ENCODE assay signal across 8 mouse cellular contexts in genomic region chrX:74249615-74250014, GRCm38 (mm10). TPM values are rescaled to one million over a fixed set of nuclear protein-coding genes. Genes with fewer than 3 reads are reported as not detected.
A peak's percentile ranks its signal among the peaks of the same experiment; 100 is the strongest.
DNase-seq lines count a peak whose midpoint lies in the region; ATAC-seq and TF ChIP-seq lines count a peak whose summit lies in the region.

TSS of gene Flna (minus strand) at chrX:74249820.

- ATAC-seq in forebrain, embryonic 13.5 days: no peak
- no peak for ATAC-seq in heart, postnatal 0 days (ENCODE audit: insufficient read depth, low read depth)
- ATAC-seq in liver, embryonic 16.5 days (ENCODE audit: low read depth): no peak
- ATAC-seq in neural tube, embryonic 11.5 days (ENCODE audit: insufficient read depth, low FRiP score, low TSS enrichment): no peak

- H3K4me3 ChIP-seq in CH12.LX (replicated peaks in 1 of 3; ENCODE audit: low read depth in 2 of 3, low read length in 2 of 3, poor library complexity in 1 of 3): peak within 1 kb of the TSS; percentile 21 to 69 (median 32)
- peak within 1 kb of the TSS; percentile 65 for H3K4me3 ChIP-seq in brown adipose tissue, adult 24 weeks (ENCODE audit: insufficient read depth, low read depth, low read length)
- peak within 1 kb of the TSS; percentile 43 for H3K4me3 ChIP-seq in forebrain, embryonic 13.5 days
- H3K4me3 ChIP-seq in heart, postnatal 0 days (ENCODE audit: low read depth, low read length): peak within 1 kb of the TSS; percentile 50
- peak within 1 kb of the TSS; percentile 51 for H3K4me3 ChIP-seq in liver, embryonic 16.5 days (ENCODE audit: low read depth, low read length)
- peak within 1 kb of the TSS; percentile 32 for H3K4me3 ChIP-seq in neural tube, embryonic 11.5 days (ENCODE audit: low read depth, low read length)

- H3K27ac ChIP-seq in CH12.LX (ENCODE audit: insufficient read depth, low read depth): 0 out of 2 replicates have a peak within 1 kb of the TSS, but pooled peaks have one; percentile 34
- H3K27ac ChIP-seq in brown adipose tissue, adult 24 weeks (replicated peaks; ENCODE audit: low read depth, low read length): peak within 1 kb of the TSS; percentile 77
- no peak within 1 kb of the TSS for H3K27ac ChIP-seq in forebrain, embryonic 13.5 days
- H3K27ac ChIP-seq in heart, postnatal 0 days (ENCODE audit: low read depth): peak within 1 kb of the TSS; percentile 79
- no peak within 1 kb of the TSS for H3K27ac ChIP-seq in liver, embryonic 16.5 days (ENCODE audit: low read length)
- no peak within 1 kb of the TSS for H3K27ac ChIP-seq in neural tube, embryonic 11.5 days (ENCODE audit: low read depth, low read length)

- H3K4me2 ChIP-seq in CH12.LX (ENCODE audit: insufficient read depth, low read depth, poor library complexity, severe bottlenecking): peak within 1 kb of the TSS; percentile 90
- H3K4me2 ChIP-seq in forebrain, embryonic 13.5 days: peak within 1 kb of the TSS; percentile 64
- peak within 1 kb of the TSS; percentile 71 for H3K4me2 ChIP-seq in heart, postnatal 0 days (ENCODE audit: low read depth, low read length)
- peak within 1 kb of the TSS; percentile 64 for H3K4me2 ChIP-seq in liver, embryonic 16.5 days (ENCODE audit: low read depth, low read length)
- peak within 1 kb of the TSS; percentile 48 for H3K4me2 ChIP-seq in neural tube, embryonic 11.5 days (ENCODE audit: low read depth)

- TF ChIP-seq RAD21 in CH12.LX (IDR thresholded peaks at IDR 0.05; ENCODE audit: low read depth, low read length): no peak; the same call in none of the 2 replicates

- H3K27me3 ChIP-seq in CH12.LX (replicated peaks): no peaks in the 10 kb centered on the region
- no peaks in the 10 kb centered on the region for H3K27me3 ChIP-seq in forebrain, embryonic 13.5 days
- no peaks in the 10 kb centered on the region for H3K27me3 ChIP-seq in heart, postnatal 0 days (ENCODE audit: control insufficient read depth, insufficient read depth, low read length)
- no peaks in the 10 kb centered on the region; the same call in 1 of the 2 replicates for H3K27me3 ChIP-seq in liver, embryonic 16.5 days (ENCODE audit: control insufficient read depth, insufficient read depth, low read depth, low read length)
- H3K27me3 ChIP-seq in neural tube, embryonic 11.5 days (ENCODE audit: control insufficient read depth, insufficient read depth, low read length): no peaks in the 10 kb centered on the region

- peak within 1 kb of the TSS; percentile 58; the same call in 1 of the 2 replicates for H3K9ac ChIP-seq in CH12.LX (ENCODE audit: insufficient read depth, low read depth)
- peak within 1 kb of the TSS; percentile 68 for H3K9ac ChIP-seq in forebrain, embryonic 13.5 days
- H3K9ac ChIP-seq in heart, postnatal 0 days (replicated peaks; ENCODE audit: low read depth, low read length): peak within 1 kb of the TSS; percentile 58
- peak within 1 kb of the TSS; percentile 45 for H3K9ac ChIP-seq in liver, embryonic 16.5 days (ENCODE audit: low read depth, low read length)
- peak within 1 kb of the TSS; percentile 57 for H3K9ac ChIP-seq in neural tube, embryonic 11.5 days (ENCODE audit: low read length)

- peaks cover 2 to 13% of the 10 kb centered on the region in 2 experiments; a peak in 3 of 4 replicates for H3K4me1 ChIP-seq in CH12.LX (ENCODE audit: control insufficient read depth in 1 of 2, insufficient read depth in 2 of 2)
- H3K4me1 ChIP-seq in brown adipose tissue, adult 24 weeks (ENCODE audit: control insufficient read depth, insufficient read depth, insufficient read length, low read length): no peaks in the 10 kb centered on the region
- H3K4me1 ChIP-seq in forebrain, embryonic 13.5 days: peaks cover 7% of the 10 kb centered on the region; the same call in 1 of the 2 replicates
- H3K4me1 ChIP-seq in heart, postnatal 0 days (ENCODE audit: control insufficient read depth, insufficient read depth): no peaks in the 10 kb centered on the region
- H3K4me1 ChIP-seq in liver, embryonic 16.5 days (ENCODE audit: control insufficient read depth, low read depth, low read length): peaks cover 9% of the 10 kb centered on the region; the same call in 1 of the 2 replicates
- H3K4me1 ChIP-seq in neural tube, embryonic 11.5 days (ENCODE audit: control insufficient read depth, insufficient read depth, low read length): no peaks in the 10 kb centered on the region

- 17% methylated on average over 38 of the region's 38 CpGs for WGBS in forebrain, embryonic 13.5 days
- 24% methylated on average over 38 of the region's 38 CpGs for WGBS in heart, postnatal 0 days
- 25% methylated on average over 38 of the region's 38 CpGs for WGBS in liver, embryonic 16.5 days (ENCODE audit: insufficient replicate concordance)
- WGBS in neural tube, embryonic 11.5 days: 4% methylated on average over 31 of the region's 38 CpGs

- H3K79me2 ChIP-seq in CH12.LX (replicated peaks; ENCODE audit: control insufficient read depth, extremely low read depth, insufficient read depth, poor library complexity, severe bottlenecking): peaks cover 9% of the 10 kb centered on the region; the same call in 1 of the 2 replicates

- TF ChIP-seq POLR2A in CH12.LX (IDR thresholded peaks at IDR 0.05; ENCODE audit: low read depth, low read length): peak; percentile 49; the same call in 1 of the 2 replicates

- dilution Hi-C loops in CH12.LX (cut with MboI; ENCODE audit: extremely low pct_ligation_motif_present, extremely low pct_unique_long_range_greater_than_20kb, low sequenced_read_pairs): no loop called here

- no peak for DNase-seq in CH12.LX (ENCODE audit: extremely low read depth)
- DNase-seq in heart, postnatal 0 days (ENCODE audit: low spot score): peak; percentile 55
- peak; percentile 73 to 83 for DNase-seq in kidney, postnatal 25 days
- DNase-seq in neural tube, embryonic 11.5 days (ENCODE audit: low spot score): peak; percentile 67
- DNase-seq in testis, postnatal 10 days (ENCODE audit: low spot score): peak; percentile 75

- no peak for TF ChIP-seq EP300 in CH12.LX (IDR thresholded peaks at IDR 0.05; ENCODE audit: low read length)
- no peak for TF ChIP-seq EP300 in heart, postnatal 0 days (IDR thresholded peaks at IDR 0.05; ENCODE audit: low read depth)

- H3K36me3 ChIP-seq in CH12.LX (replicated peaks in 1 of 2; ENCODE audit: control insufficient read depth in 1 of 2, insufficient read depth in 1 of 2, low read length in 1 of 2): no peaks in the 10 kb centered on the region
- no peaks in the 10 kb centered on the region for H3K36me3 ChIP-seq in forebrain, embryonic 13.5 days (ENCODE audit: poor library complexity, severe bottlenecking)
- no peaks in the 10 kb centered on the region for H3K36me3 ChIP-seq in heart, postnatal 0 days (replicated peaks; ENCODE audit: control insufficient read depth, insufficient read depth, low read length)
- no peaks in the 10 kb centered on the region for H3K36me3 ChIP-seq in liver, embryonic 16.5 days (ENCODE audit: control insufficient read depth, insufficient read depth)
- no peaks in the 10 kb centered on the region for H3K36me3 ChIP-seq in neural tube, embryonic 11.5 days (ENCODE audit: control insufficient read depth, insufficient read depth, low read length)

- in situ Hi-C loops in CH12.LX (cut with MboI; ENCODE audit: low pct_ligation_motif_present, low pct_unique_long_range_greater_than_20kb, low sequenced_read_pairs): loop anchor here (5.0 to 10.0 kb wide), 2 partner anchors 125 to 163 kb away; partner anchors contain the start of gene Opn1mw

- peak in 1 of 2 experiments; percentile 49; a peak in 2 of 4 replicates for TF ChIP-seq CTCF in CH12.LX (conservative IDR thresholded peaks at IDR 0.05 in 1 of 2, IDR thresholded peaks at IDR 0.05 in 1 of 2; ENCODE audit: low read depth in 2 of 2, low read length in 2 of 2)
- TF ChIP-seq CTCF in heart, postnatal 0 days (IDR thresholded peaks at IDR 0.05; ENCODE audit: low read depth): peak; percentile 40

- H3K9me3 ChIP-seq in CH12.LX (replicated peaks; ENCODE audit: low read length): no peaks in the 10 kb centered on the region
- no peaks in the 10 kb centered on the region for H3K9me3 ChIP-seq in forebrain, embryonic 13.5 days (replicated peaks)
- no peaks in the 10 kb centered on the region for H3K9me3 ChIP-seq in heart, postnatal 0 days (replicated peaks; ENCODE audit: control insufficient read depth, low read length)
- no peaks in the 10 kb centered on the region for H3K9me3 ChIP-seq in liver, embryonic 16.5 days (replicated peaks; ENCODE audit: control insufficient read depth, low read length)
- no peaks in the 10 kb centered on the region for H3K9me3 ChIP-seq in neural tube, embryonic 11.5 days (ENCODE audit: control insufficient read depth, low read length)

TF ChIP-seq in CH12.LX, 34 proteins besides CTCF, POLR2A, EP300 and RAD21 (continues in another document):
- TF ChIP-seq JUN (IDR thresholded peaks at IDR 0.05; ENCODE audit: insufficient read depth, low read depth, low read length): no peak
- no peak for TF ChIP-seq RCOR1 (conservative IDR thresholded peaks at IDR 0.05; ENCODE audit: low read depth, low read length)
- no peak for TF ChIP-seq ZNF384 (IDR thresholded peaks at IDR 0.05; ENCODE audit: low read depth, low read length)
- TF ChIP-seq JUND (conservative IDR thresholded peaks at IDR 0.05; ENCODE audit: low read depth, low read length): no peak
- peak; percentile 38 for TF ChIP-seq SMC3 (IDR thresholded peaks at IDR 0.05; ENCODE audit: low read depth, low read length)
- TF ChIP-seq ETS1 (conservative IDR thresholded peaks at IDR 0.05; ENCODE audit: low read depth, low read length): no peak
- no peak for TF ChIP-seq BHLHE40 (IDR thresholded peaks at IDR 0.05; ENCODE audit: low read depth, low read length)
- TF ChIP-seq NRF1 (IDR thresholded peaks at IDR 0.05; ENCODE audit: low read depth, low read length): peak; percentile 28; the same call in 1 of the 2 replicates
- TF ChIP-seq GABPA (IDR thresholded peaks at IDR 0.05; ENCODE audit: insufficient replicate concordance, low read depth, low read length): no peak
- TF ChIP-seq MAFK (IDR thresholded peaks at IDR 0.05; ENCODE audit: insufficient replicate concordance, low read length): no peak
- TF ChIP-seq KAT2A (IDR thresholded peaks at IDR 0.05; ENCODE audit: insufficient replicate concordance, low read length): no peak
- TF ChIP-seq SIN3A (IDR thresholded peaks at IDR 0.05; ENCODE audit: low read length): 0 out of 2 replicates have a peak, but pooled peaks have one; percentile 37

RNA-seq across cellular contexts. Expression of gene Flna, which starts in this region (rescaled TPM):
- total RNA-seq in CH12.LX (2012; rRNA removed): 78.7 and 82.4 TPM in 2 replicates
- total RNA-seq in CH12.LX (2014; rRNA removed): 56.8 and 70.2 TPM in 2 replicates
- 82.6 and 91.6 TPM in 2 replicates for polyA plus RNA-seq in CH12.LX (2012; ENCODE audit: insufficient read length, low read depth)
- 24.7 and 28.9 TPM in 2 replicates for polyA plus RNA-seq in brown adipose tissue, adult 24 weeks (2012; ENCODE audit: insufficient read depth, insufficient read length, missing spikeins)
- 102 and 128 TPM in 2 replicates for polyA plus RNA-seq in forebrain, embryonic 13.5 days (2015; fragmentation: Nextera tagmentation; extraction: Ambion mirVana)
- 374 and 672 TPM in 2 replicates for total RNA-seq in heart, postnatal 0 days (2014; rRNA removed; ENCODE audit: low replicate concordance)
- polyA plus RNA-seq in heart, postnatal 0 days (2015; fragmentation: Nextera tagmentation; extraction: Ambion mirVana): 58.0 and 67.4 TPM in 2 replicates
- 42.7 and 53.3 TPM in 2 replicates for polyA plus RNA-seq in liver, embryonic 16.5 days (2015; fragmentation: Nextera tagmentation; extraction: Ambion mirVana)
- polyA plus RNA-seq in neural tube, embryonic 11.5 days (2014; fragmentation: Nextera tagmentation; extraction: Ambion mirVana): 243 and 246 TPM in 2 replicates

Comparison
In these comparisons a context has a peak if more than half of its experiments do, and no peak if none do; other contexts are left out.
1. H3K27ac ChIP-seq: peak in CH12.LX (single experiment), brown adipose tissue, adult 24 weeks (single experiment) and heart, postnatal 0 days (single experiment); none in forebrain, embryonic 13.5 days (single experiment), liver, embryonic 16.5 days (single experiment) and neural tube, embryonic 11.5 days (single experiment).
2. Peak in every context shown above with its lines, with median percentiles within 50 percentile points of each other: H3K4me2 ChIP-seq, H3K4me3 ChIP-seq and H3K9ac ChIP-seq.